Mouse (Mus musculus) cerebellum, adult 2 months (tissue): ENCODE measurements around the gene Fam118b. TPM values are rescaled to one million over a fixed set of nuclear protein-coding genes. Genes with fewer than 3 reads are reported as not detected.

Experiments
- DNase-seq, 2 experiments: peaks; one replicate each; pipeline ENCODE4 v3.0.0; 2021
- H3K27ac ChIP-seq: fragments of 200-500 bp; 2 replicates; pipeline ENCODE4 v1.5.1; 2012; ENCODE audit warnings: low read length, control low read depth, inconsistent platforms; ENCODE audit not compliant: insufficient read depth
- H3K27me3 ChIP-seq: fragments of 200-500 bp; 2 replicates; pipeline ENCODE4 v1.6.1; 2012; ENCODE audit warnings: inconsistent platforms, mild to moderate bottlenecking, low read length, moderate library complexity; ENCODE audit not compliant: control insufficient read depth, insufficient read depth
- H3K4me1 ChIP-seq: fragments of 200-500 bp; 2 replicates; pipeline ENCODE4 v1.6.1; 2011; ENCODE audit warnings: low read length; ENCODE audit not compliant: control insufficient read depth, insufficient read depth
- H3K4me3 ChIP-seq: fragments of 200-500 bp; replicated peaks from 2 replicates; pipeline ENCODE3; 2011; ENCODE audit warnings: mild to moderate bottlenecking, low read depth, low read length, control low read depth; ENCODE audit not compliant: insufficient read depth
- CTCF ChIP-seq: fragments of 200-500 bp; IDR thresholded peaks from 2 replicates; pipeline ENCODE4 v1.5.1; 2011; ENCODE audit warnings: low read depth, mild to moderate bottlenecking, control low read depth, low read length, moderate library complexity, borderline replicate concordance; ENCODE audit not compliant: insufficient read depth
- POLR2A ChIP-seq: fragments of 200-500 bp; IDR thresholded peaks from 2 replicates; pipeline ENCODE4 v1.6.1; 2011; ENCODE audit warnings: low read length, control low read depth, borderline replicate concordance; ENCODE audit not compliant: insufficient read depth
- WGBS: fragments of 180-500 bp; shearing (Covaris S2); methylation state at CpG from one replicate; pipeline ENCODE4 v1.1.7; 2018; 5-methylcytosine and 5-hydroxymethylcytosine counted together
- polyA plus RNA-seq: library from polyadenylated mRNA; depleted of rRNA; stranded (reverse); fragments of >200 nt; gene quantifications from 2 replicates; pipeline ENCODE4 v1.2.3, GENCODE M21; 2012

The Fam118b gene
- polyA plus RNA-seq, 1 experiment = 23.3 TPM

DNA sequence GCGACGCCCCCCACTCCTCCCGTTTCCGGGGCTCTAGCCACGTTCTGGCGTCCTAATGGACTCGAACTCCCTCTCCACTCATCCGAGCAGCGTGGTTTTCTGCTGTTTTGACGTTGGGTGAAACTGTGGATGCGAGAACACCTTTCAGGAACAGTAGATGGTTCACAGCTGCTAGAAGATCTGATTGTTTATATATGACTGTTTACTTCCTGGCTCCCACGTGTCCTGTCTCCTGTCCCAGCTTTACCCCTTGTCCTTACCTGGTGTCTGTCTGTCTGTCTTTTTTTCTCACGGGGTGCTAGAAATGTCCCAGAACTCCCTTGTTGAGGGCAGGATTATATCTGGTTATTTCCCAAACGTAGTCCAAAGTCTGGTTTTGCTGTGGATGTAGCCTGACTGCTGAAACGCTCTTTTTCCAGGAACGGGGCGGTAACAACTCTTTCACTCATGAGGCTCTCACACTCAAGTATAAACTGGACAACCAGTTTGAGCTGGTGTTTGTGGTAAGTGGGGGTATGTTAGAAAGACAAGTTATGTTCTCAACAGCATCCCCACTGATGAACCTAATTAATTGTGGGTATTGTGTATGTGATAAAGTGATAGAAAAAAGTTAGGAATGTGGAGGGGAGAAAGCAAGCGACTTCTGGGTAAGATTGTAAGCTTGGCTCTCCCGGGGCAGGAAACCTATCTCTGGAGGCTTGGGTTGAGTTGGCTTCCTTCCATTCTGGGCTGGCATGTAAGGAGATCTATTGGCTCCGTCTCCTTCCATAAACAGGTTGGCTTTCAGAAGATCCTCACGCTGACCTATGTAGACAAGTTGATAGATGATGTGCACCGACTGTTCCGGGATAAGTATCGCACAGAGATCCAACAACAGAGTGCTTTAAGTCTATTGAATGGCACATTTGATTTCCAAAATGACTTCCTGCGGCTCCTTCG is 55.8 kb downstream of the Fam118b start:
- peak overlapping the region; percentile 75 for H3K4me3 ChIP-seq
- H3K27ac ChIP-seq = peak overlapping the region; percentile 66
- no peaks in the 10 kb centered on the region; the same call in 1 of the 2 replicates for H3K4me1 ChIP-seq
- 21% methylated on average over 26 of the region's 26 CpGs for WGBS
- no peaks in the 10 kb centered on the region for H3K27me3 ChIP-seq
- peak in 1 of 2 experiments; percentile 31 for DNase-seq
- no peak for TF ChIP-seq CTCF
- TF ChIP-seq POLR2A = no peak

DNA sequence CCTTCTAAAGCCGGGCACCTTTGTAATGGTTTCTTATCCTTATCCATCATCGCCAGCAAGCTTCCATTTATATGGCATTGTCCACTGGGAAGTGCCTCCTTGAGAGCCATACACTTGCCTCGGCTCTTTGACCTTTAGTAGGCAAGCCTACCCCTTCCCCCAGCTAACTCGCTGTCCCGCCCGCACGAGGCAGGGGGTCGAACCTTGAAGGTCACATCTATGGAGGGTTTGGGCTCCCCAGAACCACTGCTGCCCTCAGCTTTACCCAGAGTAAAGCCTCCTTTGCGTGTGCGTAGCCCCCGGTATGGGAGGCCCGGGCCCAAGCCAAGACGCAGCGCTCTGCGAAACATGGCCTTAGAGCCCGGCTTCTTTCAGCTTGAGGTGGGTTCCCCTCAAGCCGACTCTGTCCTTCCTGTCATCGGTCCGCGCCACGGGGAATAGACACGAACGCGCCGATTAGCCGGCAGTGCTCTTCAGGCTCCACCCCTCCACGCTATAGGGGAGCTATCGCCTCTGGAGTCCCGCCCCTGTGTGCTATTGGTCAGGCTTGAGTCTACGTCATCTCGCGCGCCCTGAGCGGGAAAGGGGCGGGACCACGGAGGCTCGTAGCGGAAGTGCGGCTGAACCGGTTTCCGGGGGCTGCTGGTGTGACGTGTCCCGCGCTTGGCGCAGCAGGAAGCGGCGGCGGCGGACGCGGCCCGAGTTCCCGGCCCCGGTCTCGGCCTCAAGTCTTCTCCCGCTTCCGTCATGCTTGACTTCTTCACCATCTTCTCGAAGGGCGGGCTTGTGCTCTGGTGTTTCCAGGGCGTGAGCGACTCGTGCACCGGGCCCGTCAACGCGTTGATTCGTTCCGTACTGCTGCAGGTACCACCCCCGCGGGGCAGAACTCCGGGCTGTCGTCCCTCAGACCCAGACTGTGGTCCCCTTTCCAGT is 56.8 kb downstream of the Fam118b start, which contains the start of gene Foxred1:
TSS of gene Foxred1 (minus strand) at position 514 of the 933 bp plus-strand sequence.
- peak within 1 kb of the TSS; percentile 84 for H3K27ac ChIP-seq
- 1% methylated on average over 72 of the region's 72 CpGs for WGBS
- peak; percentile 99 for DNase-seq

DNA sequence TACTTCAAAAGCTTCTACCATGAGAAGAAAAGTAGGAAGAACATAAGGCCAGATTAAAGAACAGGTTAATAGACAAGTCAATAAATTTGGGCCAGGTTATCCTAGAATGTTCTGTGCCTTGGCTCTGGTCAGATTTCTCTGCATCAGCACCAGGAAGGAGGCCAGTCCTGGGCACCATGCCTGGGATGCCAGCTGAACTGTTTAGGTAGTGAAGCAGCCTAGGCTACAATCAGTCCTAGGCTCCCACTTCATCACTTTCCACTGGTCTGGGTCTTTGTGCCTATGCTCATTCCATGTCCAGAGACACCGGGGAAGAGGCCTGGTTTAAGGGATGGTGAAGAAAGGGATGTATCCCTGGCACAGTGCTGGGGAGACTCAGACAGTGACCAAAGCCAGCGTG is 63.2 kb downstream of the Fam118b start:
- H3K27ac ChIP-seq = no peak overlapping the region
- H3K4me3 ChIP-seq = no peak overlapping the region
- H3K4me1 ChIP-seq = peaks cover 2% of the 10 kb centered on the region
- H3K27me3 ChIP-seq = no peaks in the 10 kb centered on the region
- no peak for DNase-seq
- TF ChIP-seq CTCF = no peak
- no peak for TF ChIP-seq POLR2A
- 88% methylated on average over 2 of the region's 2 CpGs for WGBS

More for the DNA sequence above, 56.8 kb downstream of the Fam118b start, which contains the start of gene Foxred1:
- TF ChIP-seq POLR2A = peak; percentile 97
- TF ChIP-seq CTCF = no peak
- H3K4me3 ChIP-seq = peak within 1 kb of the TSS; percentile 90
- H3K4me1 ChIP-seq = no peaks in the 10 kb centered on the region; the same call in 1 of the 2 replicates
- H3K27me3 ChIP-seq = no peaks in the 10 kb centered on the region

DNA sequence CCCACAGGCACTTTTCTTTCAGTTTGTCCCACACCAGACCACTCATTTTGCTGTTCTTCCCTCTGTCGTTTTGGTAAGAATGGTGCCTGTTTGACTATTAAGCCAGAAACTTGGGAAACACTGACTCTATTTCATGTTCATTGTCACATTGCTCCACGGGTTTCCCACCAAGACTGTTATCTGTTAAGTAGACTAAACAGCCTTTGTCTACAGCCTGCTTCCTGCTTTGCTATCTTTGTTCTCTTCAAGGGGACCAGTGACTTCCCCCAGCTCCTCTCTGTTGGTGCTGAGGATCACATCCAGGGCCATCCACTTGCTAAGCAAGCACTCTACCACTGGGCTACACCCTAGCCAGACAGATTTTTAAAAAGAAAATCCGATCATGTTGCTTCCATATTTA is 64.1 kb downstream of the Fam118b start:
- H3K4me1 ChIP-seq = peaks cover 2% of the 10 kb centered on the region
- no peak overlapping the region for H3K27ac ChIP-seq
- H3K4me3 ChIP-seq = no peak overlapping the region
- no peaks in the 10 kb centered on the region for H3K27me3 ChIP-seq
- DNase-seq = no peak
- TF ChIP-seq CTCF (no peak), POLR2A (no peak)
- 83% methylated on average over 3 of the region's 3 CpGs for WGBS

DNA sequence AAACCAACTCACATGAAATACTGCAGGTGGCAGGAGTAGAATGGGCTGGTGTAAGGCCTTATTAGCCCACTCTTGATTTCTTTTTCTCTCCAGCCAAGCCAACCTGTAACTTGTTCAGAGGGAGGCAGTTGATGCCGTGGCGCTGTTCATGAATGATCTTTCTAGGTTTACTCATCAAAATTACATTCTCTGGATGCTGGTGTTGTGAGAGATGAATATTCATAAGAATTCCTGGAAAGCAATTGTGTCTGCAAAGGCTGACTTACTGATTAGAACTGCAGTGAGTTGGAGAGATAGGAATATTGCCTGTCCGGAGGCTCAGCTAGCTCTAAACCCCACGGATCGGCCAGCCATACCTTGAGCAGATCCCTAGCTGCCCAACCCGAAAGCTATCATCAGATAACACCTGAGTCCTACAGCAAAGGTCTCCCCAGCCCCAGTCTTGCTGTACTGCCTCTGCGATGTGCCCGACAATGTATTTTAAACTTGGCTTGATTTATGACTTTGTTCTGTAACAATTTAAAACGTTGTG is 67.0 kb downstream of the Fam118b start:
- no peak for DNase-seq
- H3K27ac ChIP-seq = no peak overlapping the region
- TF ChIP-seq POLR2A (no peak), CTCF (no peak)
- WGBS = 71% methylated on average over 9 of the region's 9 CpGs
- H3K4me3 ChIP-seq = no peak overlapping the region
- H3K27me3 ChIP-seq = no peaks in the 10 kb centered on the region
- H3K4me1 ChIP-seq = peaks cover 2% of the 10 kb centered on the region

DNA sequence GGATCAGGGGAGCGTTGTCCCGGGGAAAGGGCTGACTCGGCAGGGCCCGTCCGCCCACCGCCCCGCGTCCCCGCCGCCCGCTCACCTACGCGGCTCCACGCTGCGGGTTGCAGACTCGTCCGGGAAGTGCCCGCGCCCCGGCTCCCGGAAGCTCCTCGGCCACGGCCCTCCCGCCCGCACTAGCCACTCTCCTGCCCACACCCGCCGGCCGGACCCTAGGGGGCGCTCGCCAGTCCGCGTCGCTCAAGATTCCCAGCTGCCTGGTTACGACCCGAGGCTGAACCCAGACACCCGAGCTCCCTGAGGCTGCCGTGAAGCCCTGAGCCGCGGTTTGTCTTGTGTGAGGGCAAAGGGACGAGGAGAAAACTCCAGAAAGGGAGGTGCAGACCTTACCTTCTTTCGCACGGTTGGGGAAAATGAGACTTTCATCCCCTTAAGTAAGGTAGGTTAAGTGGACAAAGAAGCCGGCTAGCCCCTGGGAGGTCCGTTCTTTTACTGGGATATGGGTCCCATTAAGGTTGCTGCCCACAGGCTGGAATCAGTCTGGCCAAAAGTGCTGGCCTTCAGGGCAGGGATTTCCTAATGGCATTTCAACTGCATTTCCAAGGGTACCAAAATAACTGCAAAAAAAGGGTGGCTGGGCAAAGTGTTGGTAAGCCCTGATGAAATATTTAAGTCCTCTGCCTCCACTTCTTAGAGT is 67.7 kb downstream of the Fam118b start, which contains the start of the genes Srpr and Tirap:
TSS of gene Srpr (plus strand) at position 404 of the 700 bp plus-strand sequence.
TSS of gene Tirap (minus strand) at position 520 of the 700 bp plus-strand sequence.
- DNase-seq = peak; percentile 88 to 93
- H3K27me3 ChIP-seq = no peaks in the 10 kb centered on the region
- H3K4me1 ChIP-seq = peaks cover 2% of the 10 kb centered on the region
- H3K4me3 ChIP-seq = peak within 1 kb of the TSS; percentile 59
- TF ChIP-seq CTCF = peak; percentile 66; the same call in 1 of the 2 replicates
- TF ChIP-seq POLR2A = 0 out of 2 replicates have a peak, but pooled peaks have one; percentile 15
- under 1% methylated on average over 44 of the region's 44 CpGs for WGBS
- H3K27ac ChIP-seq = no peak within 1 kb of the TSS
